Mouse (Mus musculus) right cerebral cortex, postnatal 10 days (tissue): ENCODE measurements at regions not wholly inside any gene's neighbourhood (a gene's known extent, or its start where the extent isn't known, plus 50 kb on each side); places are given as distances from the start of the nearest gene placed in this dataset.

ENCODE experiments used
- DNase-seq, 2 experiments: peaks; one replicate each; pipeline ENCODE4 v3.0.0; 2021; ENCODE audit warnings: low spot score in 2 of 2

GRCm38 (mm10) chr13:47298010-47298409, 175.6 kb downstream of the Rnf144b start:
- DNase-seq = no peak

DNA sequence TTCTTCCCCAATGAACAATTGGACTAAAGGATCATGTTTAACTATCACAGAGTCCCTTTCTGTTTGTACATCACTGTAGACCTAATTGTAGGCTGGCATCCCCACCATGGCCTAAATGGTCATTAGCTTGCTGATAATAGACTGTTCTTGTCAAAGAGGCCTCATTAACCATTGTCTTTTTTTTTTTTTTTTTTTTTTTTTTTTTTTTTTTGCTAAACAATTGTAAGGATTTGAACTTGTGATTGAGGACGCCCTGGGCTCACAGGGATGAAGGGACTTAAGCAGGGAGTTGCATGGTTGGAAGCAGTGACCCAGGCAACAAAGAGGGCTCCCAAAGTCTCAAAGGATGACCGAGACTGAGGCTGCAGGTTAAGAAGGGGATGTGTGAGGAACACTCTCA, 178.0 kb downstream of the Rnf144b start:
- DNase-seq = no peak

DNA sequence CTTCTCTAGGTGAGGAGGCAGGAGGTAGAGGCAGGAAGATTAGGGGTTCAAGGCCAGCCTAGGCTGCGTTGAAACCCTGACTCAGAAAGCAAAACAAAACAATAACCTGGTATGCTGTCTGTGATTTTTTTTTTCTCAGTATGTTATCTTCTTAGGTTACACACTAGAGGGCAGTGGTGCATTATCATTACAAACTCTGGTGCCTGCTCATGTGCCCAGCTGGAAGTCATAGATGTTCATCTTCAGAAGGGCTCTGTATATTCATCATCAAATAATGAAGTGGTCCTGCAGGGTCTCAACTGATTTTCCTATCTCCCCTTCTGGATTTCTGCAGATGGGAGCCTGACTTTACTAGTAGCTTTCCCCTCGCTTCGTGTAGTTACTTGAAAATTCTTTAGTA, 178.6 kb downstream of the Rnf144b start:
- DNase-seq = peak in 1 of 2 experiments; percentile 53

- peak in 1 of 2 experiments; percentile 11 for DNase-seq
Observed at GRCm38 (mm10) chr13:47309492-47309891, 187.0 kb downstream of the Rnf144b start.

DNA sequence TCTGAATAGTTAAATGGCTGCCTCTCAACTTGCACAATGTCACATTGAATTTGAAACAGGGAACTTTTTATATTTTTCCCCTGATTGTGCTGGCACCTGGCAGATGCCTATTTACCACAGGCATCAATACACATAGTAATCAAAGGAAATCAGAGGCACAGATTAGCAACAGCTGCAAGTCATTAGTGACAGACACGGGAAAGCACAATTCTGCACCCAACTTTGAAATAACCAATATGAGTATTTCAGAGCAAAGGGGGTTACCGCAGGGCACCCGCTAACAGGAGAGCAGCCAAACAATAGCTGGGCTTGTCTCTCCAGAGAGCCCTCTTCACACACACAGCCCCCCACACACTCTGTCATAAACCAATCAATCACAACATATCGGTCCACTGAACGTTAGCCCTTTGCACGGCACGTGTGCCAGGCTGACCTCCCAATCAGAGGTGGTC, 188.3 kb downstream of the Rnf144b start:
- DNase-seq = peak in 1 of 2 experiments; percentile 59

DNA sequence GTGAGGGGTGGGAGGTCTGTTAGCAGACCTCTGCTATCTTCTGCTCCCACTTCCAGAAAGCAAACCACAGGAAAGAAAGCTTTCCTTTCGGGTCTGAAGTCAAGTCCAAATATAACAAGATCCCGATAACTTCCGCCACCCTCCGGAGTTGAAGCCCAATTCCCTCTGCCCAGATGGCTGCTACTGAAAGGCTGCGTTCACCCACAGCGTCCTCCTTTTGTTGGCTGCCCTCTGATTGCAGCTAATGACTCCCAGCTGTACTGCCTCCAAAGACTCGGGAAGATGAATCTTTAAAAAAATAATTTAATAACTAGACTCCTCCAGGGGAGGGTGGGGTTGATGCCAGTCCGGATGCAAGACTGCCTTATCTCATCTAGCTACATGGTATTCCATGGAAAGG, 197.1 kb downstream of the Rnf144b start:
- DNase-seq = no peak

GRCm38 (mm10) chr13:47321876-47322275, 199.4 kb downstream of the Rnf144b start:
- no peak for DNase-seq

GRCm38 (mm10) chr13:47335996-47336684, 213.7 kb downstream of the Rnf144b start:
- peak; percentile 64 to 74 for DNase-seq

- DNase-seq = peak; percentile 76 to 80
Observed at GRCm38 (mm10) chr13:47336865-47337441, 214.5 kb downstream of the Rnf144b start.

DNA sequence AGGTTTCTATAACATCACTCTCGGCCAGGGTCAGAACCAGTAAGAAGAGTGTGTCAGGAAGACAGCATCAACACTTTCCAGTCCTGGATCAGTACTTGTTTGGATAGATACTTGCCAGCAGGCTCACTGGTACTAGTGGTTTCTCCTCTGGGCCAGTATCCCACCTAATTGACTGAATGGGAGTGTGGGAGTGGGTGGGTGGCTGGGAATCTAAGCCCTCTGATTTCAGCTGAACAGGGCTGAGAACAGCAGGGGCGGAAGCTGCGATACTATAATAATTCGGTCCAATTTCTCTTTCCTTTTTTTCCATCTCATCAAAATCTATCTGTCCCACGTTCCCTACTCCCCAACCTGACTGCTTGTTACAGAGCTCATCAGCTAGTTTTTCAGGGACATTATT, 217.0 kb downstream of the Rnf144b start:
- DNase-seq = no peak

- no peak for DNase-seq
Observed at GRCm38 (mm10) chr13:47342361-47342760, 219.9 kb downstream of the Rnf144b start.

DNA sequence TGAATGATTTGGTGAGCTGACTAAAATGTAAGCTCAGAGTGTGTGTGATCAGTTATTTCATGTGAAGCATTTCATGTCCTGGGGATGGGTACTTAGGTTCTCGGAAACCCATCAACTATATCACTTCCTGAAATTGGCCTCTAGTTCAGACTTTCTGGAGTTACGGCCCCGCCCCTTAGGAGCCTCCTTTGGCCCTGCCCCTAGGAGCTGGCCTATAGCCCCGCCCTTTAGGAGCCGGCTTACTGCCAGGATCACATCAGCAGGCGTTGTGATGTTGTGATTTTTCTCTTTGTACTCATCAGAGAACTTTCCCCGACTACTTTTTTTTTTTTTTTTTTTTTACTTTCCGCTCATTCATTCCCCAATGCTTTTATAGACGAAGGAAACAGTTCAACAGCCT, 223.1 kb downstream of the Rnf144b start:
- no peak for DNase-seq

GRCm38 (mm10) chr13:47347835-47348234, 225.4 kb downstream of the Rnf144b start:
- DNase-seq = no peak

- DNase-seq = peak; percentile 87 to 92
Observed at GRCm38 (mm10) chr13:47348517-47349145, 226.2 kb downstream of the Rnf144b start.

DNA sequence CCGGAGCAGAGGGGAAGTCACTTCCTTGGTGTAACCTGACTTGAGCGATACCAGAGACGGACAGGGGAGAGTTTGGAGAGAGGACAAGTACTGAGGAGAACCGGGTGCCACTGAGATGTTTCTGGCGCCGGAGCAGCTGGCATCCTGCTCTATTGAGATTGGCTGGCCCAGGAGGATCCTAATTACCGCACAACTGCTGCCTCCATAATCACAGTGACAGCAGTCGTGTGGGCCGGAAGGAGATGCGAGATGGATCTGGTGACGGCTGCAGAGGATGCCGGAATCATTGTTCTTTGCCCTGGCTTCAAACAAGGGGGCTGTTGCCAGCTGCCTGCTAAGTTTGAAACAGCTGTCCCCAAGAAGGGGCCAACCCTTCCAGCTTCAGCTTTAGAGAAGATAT, 232.0 kb downstream of the Rnf144b start:
- DNase-seq = peak; percentile 54 to 55

DNA sequence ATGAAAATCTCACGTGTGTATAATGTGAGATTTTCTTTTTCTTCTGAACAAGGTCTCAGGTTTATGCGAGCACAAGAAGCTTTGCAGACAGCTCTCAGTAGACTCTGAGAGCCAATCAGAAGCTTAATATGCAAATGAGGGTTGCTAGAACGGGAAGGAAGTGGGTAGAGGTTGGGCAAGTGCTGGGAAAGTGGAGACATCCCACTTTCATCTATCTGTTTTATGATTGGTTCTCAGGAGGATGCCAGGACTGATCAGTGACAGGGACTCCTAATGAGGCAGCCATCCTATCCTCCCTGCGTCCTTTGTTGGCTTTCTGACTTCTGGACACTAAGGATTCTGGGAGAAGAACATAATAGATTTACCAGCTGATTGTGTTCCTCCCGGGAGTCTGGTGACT, 232.7 kb downstream of the Rnf144b start:
- no peak for DNase-seq

- DNase-seq = no peak
Observed at GRCm38 (mm10) chr13:47358986-47359385, 236.5 kb downstream of the Rnf144b start.

- DNase-seq = no peak
Observed at GRCm38 (mm10) chr13:47365776-47366175, 243.3 kb downstream of the Rnf144b start.

DNA sequence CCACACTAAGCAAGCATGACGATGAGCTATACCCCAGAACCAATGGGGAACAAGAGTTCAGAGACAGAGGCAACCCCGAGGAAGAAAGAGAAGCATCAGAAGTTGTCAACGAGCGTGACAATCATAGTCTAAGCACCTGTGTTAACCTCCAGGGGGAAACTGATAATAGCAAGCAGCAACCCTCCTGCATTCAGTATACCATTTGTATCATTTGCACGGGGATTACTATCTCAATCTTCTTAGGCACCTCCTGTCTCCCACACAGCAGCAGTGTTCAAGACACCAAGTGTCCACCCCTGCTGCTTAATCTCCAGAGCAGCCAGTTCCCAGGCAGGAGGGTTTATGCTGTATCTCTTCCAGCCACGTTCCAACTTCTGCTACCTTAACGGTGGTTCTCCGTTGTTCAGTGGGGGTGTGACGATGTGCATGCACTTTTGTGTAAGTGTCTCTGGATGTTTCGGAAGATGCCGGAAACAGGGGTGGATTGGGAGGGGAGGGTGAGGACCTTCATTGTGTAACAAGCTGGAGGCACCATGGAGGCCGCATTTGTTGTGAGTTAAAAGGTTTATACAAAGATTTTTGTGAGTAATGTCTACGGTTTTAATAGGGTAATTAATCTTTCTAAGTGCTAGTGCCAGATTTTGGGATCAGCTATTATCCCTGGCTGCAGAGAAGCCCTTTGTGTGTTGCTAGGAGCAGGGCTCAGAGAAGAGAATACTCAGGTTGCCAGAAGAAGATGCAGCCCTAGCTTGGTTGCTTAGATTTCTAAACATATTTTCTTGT, 245.8 kb downstream of the Rnf144b start:
- no peak for DNase-seq

GRCm38 (mm10) chr13:47374583-47374982, 252.1 kb downstream of the Rnf144b start:
- no peak for DNase-seq

GRCm38 (mm10) chr13:47391023-47391422, 268.6 kb downstream of the Rnf144b start:
- DNase-seq = no peak

GRCm38 (mm10) chr13:47397726-47398350, 275.4 kb downstream of the Rnf144b start:
- peak; percentile 27 to 30 for DNase-seq
